8 mouse cellular contexts compared by ENCODE assay signal in the genomic region with DNA sequence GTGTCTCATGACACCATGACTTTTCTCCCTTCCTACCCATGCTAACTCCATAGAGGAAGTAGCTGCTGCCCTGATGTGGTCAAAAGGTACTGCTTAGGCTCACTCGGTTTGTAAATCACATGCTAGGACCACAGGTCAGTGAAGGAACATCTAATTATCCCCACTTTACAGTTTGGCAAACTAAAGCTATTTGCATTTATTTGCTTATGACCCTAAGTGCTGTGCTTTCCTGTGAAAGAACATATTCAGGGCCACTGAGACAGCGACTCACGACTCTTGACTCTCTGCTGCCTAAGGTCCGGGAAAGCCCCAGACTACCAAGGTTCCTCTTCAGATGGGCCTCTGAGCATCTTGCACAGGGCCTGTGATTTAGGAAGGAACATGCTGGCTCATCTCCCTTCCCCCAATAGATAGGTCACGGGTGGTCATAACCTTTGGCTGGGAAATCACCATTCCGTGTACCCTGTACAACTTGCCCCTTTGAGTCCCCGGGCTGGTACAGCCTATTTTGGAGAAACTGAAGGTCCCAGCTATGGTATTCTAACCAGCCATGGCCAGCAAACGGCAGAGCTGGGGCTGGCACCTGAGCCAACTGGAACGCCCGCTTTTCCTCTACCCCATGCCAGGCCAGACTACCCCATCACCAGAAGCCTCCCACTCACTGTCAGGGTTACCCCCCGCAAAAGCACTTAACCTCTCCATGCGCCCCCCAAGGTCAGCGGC. TPM values are rescaled to one million over a fixed set of nuclear protein-coding genes. Genes with fewer than 3 reads are reported as not detected.
DNase-seq lines count a peak whose midpoint lies in the region; ATAC-seq and TF ChIP-seq lines count a peak whose summit lies in the region.

No protein-coding gene starts in this region.

- no peaks in the 10 kb centered on the region for H3K36me3 ChIP-seq in heart, adult 2 months (ENCODE audit: control insufficient read depth, insufficient read depth, low read length)
- 0 out of 2 replicates have a peak, but pooled peaks cover 4% of the 10 kb centered on the region for H3K36me3 ChIP-seq in limb, embryonic 15.5 days
- no peaks in the 10 kb centered on the region for H3K36me3 ChIP-seq in neural tube, embryonic 13.5 days

- 6% methylated on average over 13 of the region's 13 CpGs for WGBS in heart, adult 2 months
- 8% methylated on average over 13 of the region's 13 CpGs for WGBS in limb, embryonic 15.5 days
- 8% methylated on average over 13 of the region's 13 CpGs for WGBS in neural tube, embryonic 13.5 days

- no peak for TF ChIP-seq POLR2A in heart, adult 2 months (IDR thresholded peaks at IDR 0.05; ENCODE audit: insufficient read depth, low read depth, low read length)

- H3K9me3 ChIP-seq in limb, embryonic 15.5 days, result no peaks in the 10 kb centered on the region
- H3K9me3 ChIP-seq in neural tube, embryonic 13.5 days, result no peaks in the 10 kb centered on the region

- H3K4me2 ChIP-seq in limb, embryonic 15.5 days, result peak overlapping the region; percentile 82
- peak overlapping the region; percentile 81 for H3K4me2 ChIP-seq in neural tube, embryonic 13.5 days

- peak overlapping the region; percentile 74 for H3K4me3 ChIP-seq in heart, adult 2 months
- H3K4me3 ChIP-seq in limb, embryonic 15.5 days, result peak overlapping the region; percentile 77
- peak overlapping the region; percentile 70 for H3K4me3 ChIP-seq in neural tube, embryonic 13.5 days

- H3K79me2 ChIP-seq in heart, adult 2 months (replicated peaks; ENCODE audit: control insufficient read depth, insufficient read depth, low read length), result no peaks in the 10 kb centered on the region; the same call in 1 of the 2 replicates

- H3K4me1 ChIP-seq in heart, adult 2 months (ENCODE audit: control insufficient read depth, insufficient read depth, low read length), result peaks cover 10% of the 10 kb centered on the region
- peaks cover 49% of the 10 kb centered on the region for H3K4me1 ChIP-seq in limb, embryonic 15.5 days
- H3K4me1 ChIP-seq in neural tube, embryonic 13.5 days (replicated peaks), result peaks cover 42% of the 10 kb centered on the region

- no peak for TF ChIP-seq EP300 in heart, adult 2 months (IDR thresholded peaks at IDR 0.05; ENCODE audit: insufficient read depth, low read depth, low read length)

- no peaks in the 10 kb centered on the region for H3K27me3 ChIP-seq in heart, adult 2 months (ENCODE audit: control insufficient read depth, insufficient read depth, low read length)
- H3K27me3 ChIP-seq in limb, embryonic 15.5 days, result peaks cover 17% of the 10 kb centered on the region
- H3K27me3 ChIP-seq in neural tube, embryonic 13.5 days, result peaks cover 21% of the 10 kb centered on the region

- H3K9ac ChIP-seq in heart, adult 2 months (ENCODE audit: low read depth, low read length), result peak overlapping the region; percentile 98
- peak overlapping the region; percentile 90 for H3K9ac ChIP-seq in limb, embryonic 15.5 days
- peak overlapping the region; percentile 89 for H3K9ac ChIP-seq in neural tube, embryonic 13.5 days

- DNase-seq in heart, adult 2 months, result peak in 1 of 2 experiments; percentile 55
- DNase-seq in heart, postnatal 4 days, result no peak
- peak; percentile 50 to 64 for DNase-seq in heart, postnatal 10 days
- no peak for DNase-seq in gastrocnemius, postnatal 36 days
- DNase-seq in right cerebral cortex, adult 18-20 months, result no peak

- ATAC-seq in activated CD4-positive, CD25-positive, alpha-beta regulatory T cell, adult 4 months, result peak; percentile 58
- no peak for ATAC-seq in limb, embryonic 15.5 days (ENCODE audit: insufficient number of reproducible peaks, low FRiP score, low TSS enrichment, low read depth)
- 0 out of 2 replicates have a peak, but pooled peaks have one; percentile 21 for ATAC-seq in neural tube, embryonic 13.5 days (ENCODE audit: low read depth)

- TF ChIP-seq CTCF in heart, adult 2 months (IDR thresholded peaks at IDR 0.05), result no peak

- peak overlapping the region; percentile 95 for H3K27ac ChIP-seq in heart, adult 2 months
- peak overlapping the region; percentile 80 for H3K27ac ChIP-seq in limb, embryonic 15.5 days
- H3K27ac ChIP-seq in neural tube, embryonic 13.5 days (replicated peaks), result peak overlapping the region; percentile 81

- intact Hi-C loops in heart, adult 2 months (cut with DNase I), result no loop called here
- intact Hi-C loops in heart, postnatal 10 days (cut with DNase I), result no loop called here
- intact Hi-C loops in gastrocnemius, postnatal 36 days (cut with DNase I), result no loop called here

RNA-seq across cellular contexts. Expression of a gene that starts 3.8 kb away (rescaled TPM):
- total RNA-seq in heart, adult 2 months (2021), result 10 to 100 TPM; 67.1 to 72.5 TPM
- polyA plus RNA-seq in heart, adult 2 months (2012; rRNA removed), result 37.9 and 46.2 TPM in 2 replicates
- total RNA-seq in heart, postnatal 4 days (2021), result 10 to 100 TPM; 50.2 to 51.1 TPM
- 10 to 100 TPM; 13.9 to 15.2 TPM for polyA plus RNA-seq in activated CD4-positive, CD25-positive, alpha-beta regulatory T cell, adult 4 months (2017; shearing (Covaris generic))
- 10 to 100 TPM; 55.8 to 61.7 TPM for total RNA-seq in heart, postnatal 10 days (2021)
- 2.4 and 2.6 TPM in 2 replicates for polyA plus RNA-seq in limb, embryonic 15.5 days (2015; fragmentation: Nextera tagmentation; extraction: Ambion mirVana)
- 3.2 and 3.4 TPM in 2 replicates for polyA plus RNA-seq in neural tube, embryonic 13.5 days (2015; fragmentation: Nextera tagmentation; extraction: Ambion mirVana)
- 10 to 100 TPM; 40.7 to 46.4 TPM for total RNA-seq in gastrocnemius, postnatal 36 days (2021)

RNA-seq across cellular contexts. Expression of a gene that starts 26.2 kb away (rescaled TPM):
- 100 to 1,000 TPM; 130 to 137 TPM for total RNA-seq in heart, adult 2 months (2021)
- 82.7 and 106 TPM in 2 replicates for polyA plus RNA-seq in heart, adult 2 months (2012; rRNA removed)
- 10 to 100 TPM; 96.7 to 98.0 TPM for total RNA-seq in heart, postnatal 4 days (2021)
- polyA plus RNA-seq in activated CD4-positive, CD25-positive, alpha-beta regulatory T cell, adult 4 months (2017; shearing (Covaris generic)), result 10 to 100 TPM; 91.3 to 99.5 TPM
- total RNA-seq in heart, postnatal 10 days (2021), result 100 to 1,000 TPM; 120 TPM
- 13.5 and 18.6 TPM in 2 replicates for polyA plus RNA-seq in limb, embryonic 15.5 days (2015; fragmentation: Nextera tagmentation; extraction: Ambion mirVana)
- polyA plus RNA-seq in neural tube, embryonic 13.5 days (2015; fragmentation: Nextera tagmentation; extraction: Ambion mirVana), result 32.9 and 40.5 TPM in 2 replicates
- 100 to 1,000 TPM; 103 to 108 TPM for total RNA-seq in gastrocnemius, postnatal 36 days (2021)

RNA-seq across cellular contexts. Expression of a gene that starts 29.9 kb away (rescaled TPM):
- total RNA-seq in heart, adult 2 months (2021), result 1 to 10 TPM; 1.4 to 2.6 TPM
- polyA plus RNA-seq in heart, adult 2 months (2012; rRNA removed), result 0.44 and 0.61 TPM in 2 replicates
- 1 to 10 TPM; 1.4 TPM for total RNA-seq in heart, postnatal 4 days (2021)
- polyA plus RNA-seq in activated CD4-positive, CD25-positive, alpha-beta regulatory T cell, adult 4 months (2017; shearing (Covaris generic)), result under 1 TPM; 0.40 to 0.61 TPM
- 1 to 10 TPM in 1 of 2 experiments, under 1 TPM in 1; 0.57 to 1.0 TPM for total RNA-seq in heart, postnatal 10 days (2021)
- 1.9 and 3.2 TPM in 2 replicates for polyA plus RNA-seq in limb, embryonic 15.5 days (2015; fragmentation: Nextera tagmentation; extraction: Ambion mirVana)
- 3.6 and 4.1 TPM in 2 replicates for polyA plus RNA-seq in neural tube, embryonic 13.5 days (2015; fragmentation: Nextera tagmentation; extraction: Ambion mirVana)
- 1 to 10 TPM in 1 of 2 experiments, under 1 TPM in 1; 0.91 to 1.2 TPM for total RNA-seq in gastrocnemius, postnatal 36 days (2021)

RNA-seq across cellular contexts. Expression of a gene that starts 40.9 kb away (rescaled TPM):
- 1 to 10 TPM; 4.1 to 5.6 TPM for total RNA-seq in heart, adult 2 months (2021)
- 9.5 and 17.8 TPM in 2 replicates for polyA plus RNA-seq in heart, adult 2 months (2012; rRNA removed)
- 10 to 100 TPM; 31.3 to 31.8 TPM for total RNA-seq in heart, postnatal 4 days (2021)
- 1 to 10 TPM; 3.1 to 4.7 TPM for polyA plus RNA-seq in activated CD4-positive, CD25-positive, alpha-beta regulatory T cell, adult 4 months (2017; shearing (Covaris generic))
- 10 to 100 TPM; 21.4 to 21.7 TPM for total RNA-seq in heart, postnatal 10 days (2021)
- 13.1 and 14.7 TPM in 2 replicates for polyA plus RNA-seq in limb, embryonic 15.5 days (2015; fragmentation: Nextera tagmentation; extraction: Ambion mirVana)
- polyA plus RNA-seq in neural tube, embryonic 13.5 days (2015; fragmentation: Nextera tagmentation; extraction: Ambion mirVana), result 20.4 and 22.6 TPM in 2 replicates
- 1 to 10 TPM; 2.1 to 2.3 TPM for total RNA-seq in gastrocnemius, postnatal 36 days (2021)

RNA-seq across cellular contexts. Expression of a gene that starts 43.8 kb away (rescaled TPM):
- total RNA-seq in heart, adult 2 months (2021), result 100 to 1,000 TPM; 135 to 139 TPM
- 273 and 314 TPM in 2 replicates for polyA plus RNA-seq in heart, adult 2 months (2012; rRNA removed)
- 100 to 1,000 TPM; 186 to 196 TPM for total RNA-seq in heart, postnatal 4 days (2021)
- 100 to 1,000 TPM; 422 to 486 TPM for polyA plus RNA-seq in activated CD4-positive, CD25-positive, alpha-beta regulatory T cell, adult 4 months (2017; shearing (Covaris generic))
- 100 to 1,000 TPM; 184 to 186 TPM for total RNA-seq in heart, postnatal 10 days (2021)
- polyA plus RNA-seq in limb, embryonic 15.5 days (2015; fragmentation: Nextera tagmentation; extraction: Ambion mirVana), result 413 and 414 TPM in 2 replicates
- polyA plus RNA-seq in neural tube, embryonic 13.5 days (2015; fragmentation: Nextera tagmentation; extraction: Ambion mirVana), result 444 and 473 TPM in 2 replicates
- 100 to 1,000 TPM; 124 to 129 TPM for total RNA-seq in gastrocnemius, postnatal 36 days (2021)

Comparison
In these comparisons a context has a peak if more than half of its experiments do, and no peak if none do; other contexts are left out.
1. DNase-seq: peak in heart, postnatal 10 days (2 of 2); none in heart, postnatal 4 days (single experiment), gastrocnemius, postnatal 36 days (0 of 2) and right cerebral cortex, adult 18-20 months (single experiment).
2. Peak in every context shown above with its lines, with median percentiles within 50 percentile points of each other: H3K27ac ChIP-seq, H3K4me3 ChIP-seq and H3K9ac ChIP-seq.